Mouse (Mus musculus) erythroblast, embryonic 14.5 days (primary cell): Measurements from ENCODE around the gene Mbd4.

Experiments used
- GATA1 ChIP-seq: IDR thresholded peaks from 2 replicates; pipeline ENCODE4 v1.6.1; 2012; ENCODE audit warnings: low read length, inconsistent platforms, mixed read lengths
- TAL1 ChIP-seq: IDR thresholded peaks from 3 replicates; pipeline ENCODE4 v1.6.1; 2012; ENCODE audit warnings: low read length, inconsistent platforms, mixed read lengths

DNA sequence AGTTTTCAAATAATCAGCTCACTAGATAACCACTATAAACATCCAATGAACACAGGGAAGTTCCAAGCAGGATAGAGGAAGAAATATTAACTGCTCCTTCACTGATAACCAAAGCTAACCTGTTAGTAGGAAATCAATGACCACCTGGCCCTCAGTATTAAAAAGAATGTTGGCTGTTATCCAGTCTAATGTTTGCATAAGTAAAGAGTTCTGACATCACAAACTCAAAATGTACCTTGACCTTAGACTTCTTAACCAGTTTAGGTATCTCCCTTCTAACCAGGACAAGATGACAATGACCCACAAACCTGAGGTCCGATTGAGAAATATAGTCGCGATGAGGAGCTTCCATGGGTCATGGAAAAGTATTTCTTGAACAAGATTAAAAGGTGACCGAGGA, 8.2 kb downstream of the Mbd4 start:
- TF ChIP-seq GATA1 (no peak), TAL1 (no peak)
